Mouse (Mus musculus) layer of hippocampus, postnatal 36 days (tissue): ENCODE results near the gene Trim2. TPM values are rescaled to one million over a fixed set of nuclear protein-coding genes. Genes with fewer than 3 reads are reported as not detected.

ENCODE experiments used
- DNase-seq, 2 experiments: peaks; one replicate each; pipeline ENCODE4 v3.0.0; 2022
- total RNA-seq, 2 experiments: library from RNA; stranded (reverse); gene quantifications; 2 replicates each; pipeline ENCODE4 v1.2.3; 2021

Gene Trim2
- total RNA-seq = 100 to 1,000 TPM; 410 to 433 TPM

DNA sequence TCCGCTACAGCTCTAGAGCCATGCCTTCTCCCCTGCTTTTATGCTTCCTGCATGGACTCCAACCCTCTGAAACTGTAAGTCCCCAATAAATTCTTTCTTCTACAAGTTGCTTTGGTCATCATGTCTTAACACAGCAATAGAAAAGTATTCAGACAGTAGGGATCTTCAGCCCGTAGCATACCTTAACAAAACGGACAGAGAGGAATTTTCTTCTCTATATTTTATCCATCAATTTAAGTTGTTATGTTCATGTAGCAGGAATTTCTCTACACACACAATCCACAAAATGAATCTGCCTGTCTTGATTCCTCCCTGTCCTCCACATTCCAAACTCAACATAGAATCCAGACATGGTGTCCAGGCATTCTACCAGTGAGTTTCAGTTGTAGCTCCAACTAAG lies at the start of gene Trim2:
Trim2 (minus strand) TSS at position 101 of the 400 bp plus-strand sequence.
- DNase-seq = no peak

DNA sequence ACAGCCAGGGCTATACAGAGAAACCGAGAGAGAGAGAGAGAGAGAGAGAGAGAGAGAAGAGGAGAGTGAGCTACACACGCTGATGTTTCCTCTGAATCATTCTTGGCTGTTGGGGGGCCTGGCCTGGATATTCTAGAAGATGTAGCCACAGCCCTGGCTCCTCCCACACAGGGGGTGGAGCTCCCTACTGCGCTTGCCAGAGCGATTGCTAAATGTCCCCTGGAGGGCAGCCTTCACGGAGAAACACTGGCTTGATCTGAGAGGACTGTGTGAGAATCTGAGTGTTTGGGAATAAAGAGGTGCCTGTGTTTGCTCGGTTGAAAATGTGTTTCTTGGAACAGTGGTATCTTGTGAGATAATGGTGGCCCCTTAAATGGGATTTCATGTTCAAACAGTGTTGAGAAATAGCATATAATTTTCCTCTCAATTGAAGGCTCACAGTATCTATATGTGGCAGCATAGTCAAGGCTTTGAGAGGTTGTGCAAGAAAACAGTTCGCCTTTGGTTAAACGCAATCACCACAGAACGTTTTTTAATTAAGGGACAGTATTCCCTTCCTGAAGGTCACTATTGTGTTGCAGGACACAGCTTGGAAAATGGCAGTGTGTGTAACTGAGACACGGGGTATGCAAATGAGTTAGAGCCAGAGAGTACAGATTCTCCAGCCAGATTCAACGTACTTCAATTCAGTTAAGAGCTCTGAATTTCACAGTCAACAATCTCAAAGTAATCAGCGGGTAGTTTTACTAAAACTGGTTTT lies 49.4 kb upstream of the Trim2 start:
- peak in 1 of 2 experiments; percentile 27 for DNase-seq

- peak; percentile 46 to 56 for DNase-seq
Measured at GRCm38 (mm10) chr3:84352353-84353034, 45.8 kb upstream of the Trim2 start.

DNA sequence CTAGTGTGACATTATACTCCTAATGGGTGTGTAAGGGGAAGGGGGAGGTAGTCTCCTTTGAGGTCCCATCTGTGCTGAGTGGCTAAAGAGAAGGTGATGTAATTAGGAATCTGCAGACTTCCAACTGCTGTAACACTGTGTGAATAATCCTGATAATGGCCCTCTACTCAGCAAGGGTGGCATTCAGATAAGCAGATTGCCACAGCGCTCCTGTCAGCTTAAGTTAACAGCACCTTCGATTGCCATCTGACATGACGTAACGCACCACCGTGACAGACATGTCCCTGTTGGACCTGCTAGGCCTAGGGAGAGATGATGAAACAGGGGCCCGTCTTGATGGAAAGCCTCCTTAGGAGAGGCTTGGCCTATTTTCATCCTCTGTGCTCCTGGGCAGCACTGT lies 43.6 kb upstream of the Trim2 start:
- DNase-seq = no peak

- DNase-seq = no peak
Measured at GRCm38 (mm10) chr3:84349771-84350170, 43.1 kb upstream of the Trim2 start.

- DNase-seq = no peak
Measured at GRCm38 (mm10) chr3:84347426-84347825, 40.7 kb upstream of the Trim2 start.

DNA sequence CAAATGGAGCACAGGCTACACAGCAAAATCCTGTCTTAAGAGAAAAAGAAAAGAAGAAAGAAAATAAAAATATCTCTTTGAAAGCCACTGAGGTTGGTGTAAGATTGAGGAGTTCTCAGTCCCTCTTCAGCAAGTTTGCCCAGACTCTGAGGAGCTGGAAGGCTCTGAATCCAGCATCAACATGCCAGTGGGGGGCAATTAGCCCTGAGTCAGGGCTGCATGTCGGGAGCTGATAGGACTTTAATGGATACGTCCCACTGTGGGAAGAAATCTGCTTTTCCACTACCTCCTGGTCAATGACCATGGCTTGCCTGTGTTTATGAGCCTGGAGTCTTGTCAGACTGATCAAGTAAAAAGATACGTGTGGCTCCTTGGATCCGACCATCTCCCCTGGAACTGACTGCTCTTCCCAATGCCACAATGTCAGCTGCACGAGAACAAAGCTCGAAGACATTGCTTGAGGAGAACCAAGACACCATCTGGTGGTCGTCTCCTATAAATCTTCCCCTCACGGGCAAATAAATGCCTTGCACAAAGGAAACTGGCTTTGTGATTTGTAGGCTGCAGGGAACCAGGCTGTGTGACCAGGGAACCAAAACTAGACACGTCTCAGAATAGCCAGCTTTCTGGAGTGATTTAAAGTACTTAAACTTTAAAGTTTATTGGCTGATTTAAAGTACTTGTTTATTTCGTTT lies 39.9 kb upstream of the Trim2 start:
- no peak for DNase-seq

GRCm38 (mm10) chr3:84345646-84345980 lies 38.9 kb upstream of the Trim2 start:
- DNase-seq = no peak

DNA sequence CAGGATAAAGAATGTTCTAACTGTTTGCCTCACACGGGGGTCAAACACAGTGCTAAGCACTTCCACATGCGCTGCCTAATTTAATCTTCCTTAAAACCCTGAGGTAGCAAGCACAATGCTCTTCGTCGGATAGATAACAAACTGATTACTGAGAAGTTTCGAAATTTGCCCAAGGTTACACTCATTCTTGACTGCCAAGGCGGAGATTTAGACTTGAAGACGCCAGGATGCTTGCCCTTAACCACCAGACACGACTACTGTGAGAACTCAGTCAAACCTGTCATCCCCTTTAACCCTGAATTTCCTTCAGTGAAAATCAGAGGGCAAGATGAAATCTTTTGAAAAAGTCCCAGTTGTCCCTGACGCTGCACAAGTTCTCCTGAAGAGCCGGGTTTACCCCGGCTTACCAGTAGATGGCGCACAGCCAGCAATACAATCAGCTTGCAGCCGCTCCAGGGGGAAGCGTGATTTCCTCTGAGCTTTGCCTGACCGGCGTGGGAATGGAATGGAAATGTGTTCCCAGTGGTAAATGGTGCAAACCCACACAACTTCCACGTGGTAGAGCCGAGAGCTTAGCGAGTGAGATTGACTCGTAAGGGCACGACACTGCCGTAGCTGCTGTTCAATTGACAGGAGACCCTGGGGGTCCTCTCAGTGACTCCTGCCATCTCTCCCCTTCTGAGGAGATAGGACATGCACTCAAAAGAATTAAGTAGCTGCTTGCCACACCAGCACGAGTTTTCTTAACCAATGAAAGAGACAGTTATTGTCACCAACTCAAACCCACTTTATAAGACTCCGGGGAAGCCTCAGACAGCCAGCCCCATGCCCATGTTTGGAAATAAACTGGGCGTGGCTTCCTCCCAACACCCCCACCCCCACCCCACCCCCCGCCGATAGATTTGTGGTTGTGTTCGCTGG lies 38.3 kb upstream of the Trim2 start:
- peak; percentile 79 to 81 for DNase-seq

DNA sequence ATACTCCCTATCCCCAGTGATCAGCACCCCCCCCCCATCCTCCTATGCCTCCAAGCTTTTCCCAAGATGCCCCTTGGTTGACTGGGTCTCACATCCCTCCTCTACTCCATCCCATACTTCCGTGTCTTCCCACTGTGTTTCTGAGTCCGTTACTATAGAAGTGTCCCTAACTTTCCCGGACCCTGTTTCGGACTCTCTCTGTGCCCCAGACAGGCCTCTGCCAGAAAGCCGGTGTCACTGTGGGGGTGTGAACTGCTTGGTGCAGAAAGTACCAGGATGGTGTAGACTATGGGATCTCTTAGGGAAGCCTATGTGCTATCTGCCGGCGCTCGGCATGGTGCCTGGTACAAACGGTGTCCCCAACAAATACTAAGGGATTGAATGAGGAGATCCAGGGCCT lies 36.4 kb upstream of the Trim2 start:
- no peak for DNase-seq

DNA sequence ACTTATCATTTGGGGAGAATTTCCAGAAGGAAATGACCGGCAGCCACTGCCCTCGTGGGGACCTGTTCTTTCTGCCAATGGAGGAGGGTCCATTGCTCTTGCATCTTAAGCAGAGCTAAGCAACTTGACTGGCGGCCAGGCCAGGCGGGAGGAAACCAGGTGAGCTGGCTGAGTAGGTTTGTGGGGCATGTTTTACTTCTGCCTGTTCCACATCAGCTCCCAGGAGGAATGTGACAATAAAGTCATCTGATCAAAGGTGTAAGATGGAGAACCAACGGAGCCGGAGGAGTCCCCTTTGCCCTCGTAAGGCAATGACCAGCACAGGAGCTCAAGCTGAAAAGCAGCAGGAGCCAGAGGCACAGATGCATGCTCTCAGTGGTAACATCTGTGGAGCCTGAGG lies 35.1 kb upstream of the Trim2 start:
- DNase-seq = no peak

GRCm38 (mm10) chr3:84337585-84337984 lies 30.9 kb upstream of the Trim2 start:
- no peak for DNase-seq

GRCm38 (mm10) chr3:84336342-84336741 lies 29.7 kb upstream of the Trim2 start:
- DNase-seq = no peak

DNA sequence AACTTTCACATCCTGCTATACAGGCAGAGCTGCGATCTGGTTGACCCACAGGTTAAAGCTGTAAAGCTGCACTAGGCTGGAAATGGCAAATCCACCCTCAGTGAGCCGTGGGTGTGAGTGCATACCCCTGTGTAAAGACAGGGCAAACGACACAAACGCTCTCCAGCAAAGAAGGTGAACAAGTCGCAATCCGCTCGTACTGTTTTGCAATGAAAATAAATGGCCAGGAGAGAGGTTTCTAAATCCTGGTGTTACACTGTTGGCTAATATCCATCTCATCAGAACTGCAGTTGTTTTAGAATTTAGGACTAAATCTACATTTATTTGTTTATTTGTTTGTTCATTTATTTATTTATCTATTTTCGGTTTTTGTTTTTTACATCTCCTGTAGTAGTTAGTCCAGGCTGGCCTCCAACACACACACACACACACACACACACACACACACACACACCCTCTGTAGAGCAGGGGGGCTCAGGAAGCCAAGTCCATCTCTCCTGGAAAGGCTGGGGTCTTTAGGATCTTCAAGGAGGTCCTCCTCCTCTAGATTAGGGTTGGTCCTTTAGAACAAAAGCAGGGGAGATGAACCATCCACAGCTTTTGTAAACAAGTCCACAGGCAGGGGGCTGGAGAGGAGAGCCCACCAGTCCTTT lies 28.9 kb upstream of the Trim2 start:
- DNase-seq = no peak

- no peak for DNase-seq
Measured at GRCm38 (mm10) chr3:84334771-84335420, 28.2 kb upstream of the Trim2 start.

GRCm38 (mm10) chr3:84333400-84334349 lies 27.0 kb upstream of the Trim2 start:
- peak; percentile 30 to 34 for DNase-seq

DNA sequence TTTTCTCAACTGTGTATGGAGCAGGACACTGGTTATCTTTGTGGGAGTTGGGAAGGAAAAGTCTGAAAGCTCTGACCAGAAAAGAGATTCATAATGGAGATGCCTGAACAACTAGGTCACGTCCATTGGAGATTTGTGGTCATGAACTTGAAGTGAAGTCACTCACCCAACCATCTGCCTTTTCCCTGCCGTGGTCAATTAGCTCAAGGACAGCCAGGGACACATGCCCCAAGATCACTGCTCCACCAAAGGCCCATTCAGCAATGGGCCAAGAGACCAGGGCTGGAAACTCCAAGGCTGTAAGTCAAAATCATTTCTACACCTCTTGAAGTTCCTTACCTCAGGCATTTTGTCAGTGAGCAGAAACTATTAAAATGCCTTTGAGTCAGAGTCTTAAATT lies 23.5 kb upstream of the Trim2 start:
- DNase-seq = no peak

GRCm38 (mm10) chr3:84324967-84325441 lies 18.3 kb upstream of the Trim2 start:
- DNase-seq = no peak

- no peak for DNase-seq
Measured at GRCm38 (mm10) chr3:84324478-84324877, 17.8 kb upstream of the Trim2 start.

DNA sequence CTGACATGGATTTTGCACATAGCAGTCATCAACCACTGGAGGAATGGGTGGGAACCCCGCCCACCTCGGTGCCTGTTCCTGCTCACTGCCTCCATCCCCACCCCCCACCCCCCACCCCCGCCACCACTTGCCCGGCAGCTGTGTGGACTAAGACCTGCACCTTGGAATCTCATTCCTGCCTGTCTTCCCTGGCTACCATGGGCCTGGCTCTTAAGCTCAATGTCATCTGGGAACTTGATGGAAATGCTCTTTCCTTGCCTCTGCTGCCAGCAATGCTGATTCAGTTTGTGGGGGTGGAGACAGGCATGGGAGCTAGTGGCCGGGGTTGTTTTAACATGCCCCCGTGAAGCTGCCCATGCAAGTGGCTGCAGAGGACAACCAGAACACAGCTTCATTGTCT lies 17.3 kb upstream of the Trim2 start:
- DNase-seq = no peak
